Mouse (Mus musculus): ENCODE measurements around the gene Epb41l5. TPM values are rescaled to one million over a fixed set of nuclear protein-coding genes. Genes with fewer than 3 reads are reported as not detected.

Gene Epb41l5
- 2.2 TPM for polyA plus RNA-seq (2017; shearing (Covaris generic))

GRCm38 (mm10) chr1:119648205-119649111 is at the start of gene Epb41l5:
Gene Epb41l5 (minus strand): TSS chr1:119649000.

GRCm38 (mm10) chr1:119525689-119526591 is 122.9 kb downstream of the Epb41l5 start, which contains the start of gene Tmem185b:
Gene Tmem185b (plus strand): TSS chr1:119526160.

GRCm38 (mm10) chr1:119504260-119505062 is 144.3 kb downstream of the Epb41l5 start, which contains the start of gene Ralb:
Gene Ralb (minus strand): TSS chr1:119504794.

Other genes with a start within 250 kb of the Epb41l5 start
- not detected for gene Inhbb, start 226.8 kb downstream of the Epb41l5 start, polyA plus RNA-seq (2017; shearing (Covaris generic))
- 11.9 TPM for gene Ralb, start 144.2 kb downstream of the Epb41l5 start, polyA plus RNA-seq (2017; shearing (Covaris generic))
- 27.2 TPM for gene Tmem185b, start 122.8 kb downstream of the Epb41l5 start, polyA plus RNA-seq (2017; shearing (Covaris generic))
- 21.5 TPM for gene Ptpn4, start 188.6 kb upstream of the Epb41l5 start, polyA plus RNA-seq (2017; shearing (Covaris generic))